Mouse (Mus musculus): ENCODE results near the gene Nme7.

- TF ChIP-seq CTCF (IDR thresholded peaks at IDR 0.05; ENCODE audit: low read depth) (no peak), EP300 (IDR thresholded peaks at IDR 0.05; ENCODE audit: low read depth) (no peak)
Measured at GRCm38 (mm10) chr1:164474778-164475511, 171.0 kb downstream of the Nme7 start.
